Mouse (Mus musculus) MEL (cell line): Measurements from ENCODE around the gene Tunar. TPM values are rescaled to one million over a fixed set of nuclear protein-coding genes. Genes with fewer than 3 reads are reported as not detected.

Source experiments
- DNase-seq: peaks from one replicate; pipeline ENCODE4 v3.0.0; 2011; ENCODE audit warnings: low read depth, low spot score
- H3K27ac ChIP-seq: 2 replicates; pipeline ENCODE4 v1.5.1; 2012; ENCODE audit warnings: low read depth, mild to moderate bottlenecking, control low read depth, low read length, moderate library complexity; ENCODE audit not compliant: control insufficient read depth
- H3K27me3 ChIP-seq, 2 experiments: fragments of 150-350 bp in 1 of 2; sonication (generic) in 1 of 2; 2 replicates each; pipeline ENCODE4 v1.6.1; 2012; ENCODE audit warnings: low read length in 2 of 2, mild to moderate bottlenecking in 2 of 2, improper control_type of control experiment in 1 of 2, moderate library complexity in 1 of 2; ENCODE audit not compliant: insufficient read depth in 2 of 2, control insufficient read depth in 1 of 2
- H3K36me3 ChIP-seq, 2 experiments: 2 replicates each; pipeline ENCODE4 v1.6.1; 2012 to 2014; ENCODE audit warnings: low read length in 2 of 2, improper control_type of control experiment in 1 of 2, inconsistent platforms in 1 of 2, mild to moderate bottlenecking in 1 of 2; ENCODE audit not compliant: insufficient read depth in 2 of 2, control insufficient read depth in 1 of 2
- H3K4me1 ChIP-seq, 2 experiments: fragments of 150-350 bp in 1 of 2; sonication (generic) in 1 of 2; 2 replicates each; pipeline ENCODE4 v1.6.1; 2012; ENCODE audit warnings: low read length in 2 of 2, improper control_type of control experiment in 1 of 2, mild to moderate bottlenecking in 1 of 2; ENCODE audit not compliant: insufficient read depth in 2 of 2, control insufficient read depth in 1 of 2
- H3K4me3 ChIP-seq, 2 experiments: fragments of 150-350 bp in 1 of 2; sonication (generic) in 1 of 2; 2 replicates each; pipeline ENCODE4 v1.5.1; 2012; ENCODE audit warnings: low read depth in 2 of 2, low read length in 2 of 2, mild to moderate bottlenecking in 2 of 2, moderate library complexity in 2 of 2, control low read depth in 1 of 2, improper control_type of control experiment in 1 of 2; ENCODE audit not compliant: control insufficient read depth in 1 of 2, insufficient read depth in 1 of 2
- H3K79me2 ChIP-seq: 2 replicates; pipeline ENCODE4 v1.6.1; 2012; ENCODE audit warnings: mild to moderate bottlenecking, low read length, moderate library complexity; ENCODE audit not compliant: control insufficient read depth, poor library complexity, insufficient read depth
- H3K9ac ChIP-seq: 2 replicates; pipeline ENCODE4 v1.6.1; 2012; ENCODE audit warnings: low read depth, mild to moderate bottlenecking, control low read depth, low read length, moderate library complexity; ENCODE audit not compliant: control insufficient read depth, poor library complexity, severe bottlenecking
- H3K9me3 ChIP-seq: fragments of 150-350 bp; sonication (generic); replicated peaks from 2 replicates; pipeline ENCODE4 v1.6.1; 2012; ENCODE audit warnings: mild to moderate bottlenecking, low read length, improper control_type of control experiment, moderate library complexity; ENCODE audit not compliant: insufficient read depth
- BHLHE40 ChIP-seq: IDR thresholded peaks from 2 replicates; pipeline ENCODE4 v1.6.1; 2012; ENCODE audit warnings: low read depth, mild to moderate bottlenecking, inconsistent platforms, low read length, improper control_type of control experiment, borderline replicate concordance
- CHD2 ChIP-seq: IDR thresholded peaks from 2 replicates; pipeline ENCODE4 v1.6.1; 2011; ENCODE audit warnings: low read length, improper control_type of control experiment
- ELF1 ChIP-seq: IDR thresholded peaks from 2 replicates; pipeline ENCODE4 v1.6.1; 2014; ENCODE audit warnings: low read depth, mild to moderate bottlenecking, inconsistent platforms, low read length, improper control_type of control experiment, moderate library complexity
- EP300 ChIP-seq, 2 experiments: IDR thresholded peaks; 2 replicates each; pipeline ENCODE4 v1.6.1; 2011; ENCODE audit warnings: improper control_type of control experiment in 2 of 2, low read length in 2 of 2, low read depth in 1 of 2, mild to moderate bottlenecking in 1 of 2
- GABPA ChIP-seq: IDR thresholded peaks from 2 replicates; pipeline ENCODE4 v1.6.1; 2012; ENCODE audit warnings: low read depth, mild to moderate bottlenecking, inconsistent platforms, low read length, improper control_type of control experiment, moderate library complexity
- GATA1 ChIP-seq: IDR thresholded peaks from 2 replicates; pipeline ENCODE4 v1.6.1; 2011; ENCODE audit warnings: low read depth, low read length, improper control_type of control experiment
- HCFC1 ChIP-seq: IDR thresholded peaks from 2 replicates; pipeline ENCODE4 v1.6.1; 2012; ENCODE audit warnings: low read depth, mild to moderate bottlenecking, inconsistent platforms, low read length, improper control_type of control experiment, moderate library complexity
- JUND ChIP-seq: IDR thresholded peaks from 2 replicates; pipeline ENCODE4 v1.6.1; 2011; ENCODE audit warnings: low read depth, mild to moderate bottlenecking, improper control_type of control experiment, low read length
- MAFK ChIP-seq: IDR thresholded peaks from 2 replicates; pipeline ENCODE4 v1.6.1; 2011; ENCODE audit warnings: low read depth, mild to moderate bottlenecking, low read length, improper control_type of control experiment, borderline replicate concordance
- MXI1 ChIP-seq: IDR thresholded peaks from 2 replicates; pipeline ENCODE4 v1.6.1; 2011; ENCODE audit warnings: mild to moderate bottlenecking, low read depth, low read length, improper control_type of control experiment
- NRF1 ChIP-seq: IDR thresholded peaks from 2 replicates; pipeline ENCODE4 v1.6.1; 2014; ENCODE audit warnings: low read depth, mild to moderate bottlenecking, inconsistent platforms, low read length, improper control_type of control experiment, moderate library complexity; ENCODE audit not compliant: poor library complexity, insufficient read depth, severe bottlenecking
- POLR2A ChIP-seq, 2 experiments: IDR thresholded peaks; 2 replicates each; pipeline ENCODE4 v1.6.1; 2011 to 2012; ENCODE audit warnings: low read length in 2 of 2, mild to moderate bottlenecking in 2 of 2, control low read depth in 1 of 2, improper control_type of control experiment in 1 of 2, low read depth in 1 of 2, moderate library complexity in 1 of 2; ENCODE audit not compliant: control insufficient read depth in 1 of 2, insufficient read depth in 1 of 2, poor library complexity in 1 of 2
- POLR2AphosphoS2 ChIP-seq: IDR thresholded peaks from 2 replicates; pipeline ENCODE4 v1.6.1; 2011; ENCODE audit warnings: low read length, improper control_type of control experiment
- POLR2AphosphoS5 ChIP-seq: IDR thresholded peaks from 2 replicates; pipeline ENCODE4 v1.6.1; 2012; ENCODE audit warnings: low read depth, borderline replicate concordance, mild to moderate bottlenecking, inconsistent platforms, low read length, moderate library complexity, mixed read lengths
- RAD21 ChIP-seq: IDR thresholded peaks from 2 replicates; pipeline ENCODE4 v1.6.1; 2011; ENCODE audit warnings: mild to moderate bottlenecking, low read depth, low read length, improper control_type of control experiment
- SIN3A ChIP-seq: IDR thresholded peaks from 2 replicates; pipeline ENCODE4 v1.6.1; 2012; ENCODE audit warnings: low read length, improper control_type of control experiment, inconsistent platforms
- SMC3 ChIP-seq: IDR thresholded peaks from 2 replicates; pipeline ENCODE4 v1.6.1; 2011; ENCODE audit warnings: low read depth, low read length, improper control_type of control experiment
- TCF12 ChIP-seq: IDR thresholded peaks from 2 replicates; pipeline ENCODE4 v1.6.1; 2014; ENCODE audit warnings: low read depth, mild to moderate bottlenecking, inconsistent platforms, low read length, improper control_type of control experiment, moderate library complexity
- UBTF ChIP-seq: IDR thresholded peaks from 2 replicates; pipeline ENCODE4 v1.6.1; 2012; ENCODE audit warnings: low read depth, mild to moderate bottlenecking, inconsistent platforms, low read length, improper control_type of control experiment, moderate library complexity, borderline replicate concordance; ENCODE audit not compliant: insufficient read depth
- ZC3H11A ChIP-seq: IDR thresholded peaks from 2 replicates; pipeline ENCODE4 v1.6.1; 2012; ENCODE audit warnings: low read depth, mild to moderate bottlenecking, inconsistent platforms, low read length, improper control_type of control experiment
- ZKSCAN1 ChIP-seq: IDR thresholded peaks from 2 replicates; pipeline ENCODE4 v1.6.1; 2012; ENCODE audit warnings: low read depth, mild to moderate bottlenecking, inconsistent platforms, low read length, improper control_type of control experiment, moderate library complexity
- polyA plus RNA-seq, 2 experiments: library from polyadenylated mRNA; stranded (reverse) in 1 of 2; unstranded in 1 of 2; fragments of >175 nt in 1 of 2; fragments of >200 nt in 1 of 2; gene quantifications; 2 replicates each; pipeline versions ENCODE4 v1.2.1 to v1.2.4; 2012; ENCODE audit warnings: low replicate concordance in 2 of 2, low read depth in 1 of 2; ENCODE audit not compliant: insufficient read length in 2 of 2, insufficient read depth in 1 of 2, missing spikeins in 1 of 2
- total RNA-seq: library from RNA; depleted of rRNA; stranded (reverse); fragments of 300-350 nt; gene quantifications from 2 replicates; pipeline ENCODE4 v1.2.3, GENCODE M21; 2012

The Tunar gene
- total and polyA plus RNA-seq, 3 experiments: not detected

DNA sequence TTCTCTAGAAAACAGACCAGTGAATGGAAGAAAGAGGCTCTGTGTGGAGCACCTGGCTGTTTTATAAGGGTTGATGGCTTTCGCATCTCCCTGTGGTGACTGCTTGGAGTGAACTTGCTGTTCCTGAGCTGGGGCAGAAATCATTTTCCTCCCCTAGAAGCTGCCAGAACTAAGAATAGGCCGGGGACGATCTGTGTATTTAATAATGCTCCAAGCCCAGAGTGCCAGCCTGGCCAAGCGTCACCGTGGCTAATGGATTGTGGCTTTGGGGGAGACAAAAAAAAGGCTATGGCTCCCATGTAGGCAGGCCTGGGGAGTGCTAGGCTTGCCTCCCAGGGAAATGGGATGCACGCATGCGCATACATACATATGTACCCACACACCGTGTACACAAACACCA is 80.2 kb downstream of the Tunar start:
- no peaks in the 10 kb centered on the region for H3K36me3 ChIP-seq
- no peaks in the 10 kb centered on the region for H3K79me2 ChIP-seq
- no peaks in the 10 kb centered on the region for H3K9me3 ChIP-seq
- H3K27me3 ChIP-seq: no peaks in the 10 kb centered on the region
- no peak for TF ChIP-seq ELF1
- no peak for TF ChIP-seq POLR2AphosphoS2
- no peak for TF ChIP-seq HCFC1
- TF ChIP-seq TCF12: no peak
- no peak for TF ChIP-seq POLR2AphosphoS5
- no peak for TF ChIP-seq SMC3
- no peak for TF ChIP-seq BHLHE40
- TF ChIP-seq MAFK: no peak
- TF ChIP-seq ZKSCAN1: no peak
- TF ChIP-seq NRF1: no peak
- TF ChIP-seq SIN3A: no peak
- TF ChIP-seq EP300 (IDR thresholded peaks at IDR 0.05; ENCODE audit: low read depth in 1 of 2, low read length in 2 of 2): no peak
- no peak for TF ChIP-seq POLR2A (IDR thresholded peaks at IDR 0.05; ENCODE audit: control insufficient read depth in 1 of 2, insufficient read depth in 1 of 2, low read depth in 1 of 2, low read length in 2 of 2, poor library complexity in 1 of 2)
- TF ChIP-seq, all 39 proteins: peak for 0
- Histone ChIP-seq H3K4me3 (no peak overlapping the region), H3K9ac (no peak overlapping the region), H3K4me1 (no peaks in the 10 kb centered on the region), H3K27ac (no peak overlapping the region)
- no peak for DNase-seq

DNA sequence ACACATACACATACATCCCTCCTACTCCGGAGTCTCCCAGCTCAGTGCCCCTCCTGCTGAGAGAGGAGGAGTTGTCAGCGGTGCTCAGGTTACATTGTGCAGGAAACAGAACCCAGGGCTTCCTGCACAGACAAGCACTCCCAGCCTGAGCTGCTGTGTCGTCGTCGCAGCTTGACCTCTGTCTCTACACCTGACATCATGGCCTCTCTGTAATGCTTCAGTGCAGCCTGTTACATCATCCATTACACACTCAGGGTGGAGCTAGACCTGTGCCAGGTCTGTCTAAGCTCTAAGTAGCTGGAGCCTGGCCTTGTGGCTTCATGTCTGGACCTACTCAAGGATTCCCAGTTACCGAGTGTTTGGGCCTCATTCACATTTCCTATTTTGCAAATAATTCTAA is 86.8 kb downstream of the Tunar start:
- DNase-seq: no peak
- Histone ChIP-seq H3K36me3 (no peaks in the 10 kb centered on the region), H3K9ac (no peak overlapping the region), H3K79me2 (no peaks in the 10 kb centered on the region), H3K27me3 (no peaks in the 10 kb centered on the region), H3K9me3 (no peaks in the 10 kb centered on the region), H3K27ac (no peak overlapping the region), H3K4me1 (no peaks in the 10 kb centered on the region), H3K4me3 (no peak overlapping the region)
- TF ChIP-seq GABPA (no peak), UBTF (no peak)

DNA sequence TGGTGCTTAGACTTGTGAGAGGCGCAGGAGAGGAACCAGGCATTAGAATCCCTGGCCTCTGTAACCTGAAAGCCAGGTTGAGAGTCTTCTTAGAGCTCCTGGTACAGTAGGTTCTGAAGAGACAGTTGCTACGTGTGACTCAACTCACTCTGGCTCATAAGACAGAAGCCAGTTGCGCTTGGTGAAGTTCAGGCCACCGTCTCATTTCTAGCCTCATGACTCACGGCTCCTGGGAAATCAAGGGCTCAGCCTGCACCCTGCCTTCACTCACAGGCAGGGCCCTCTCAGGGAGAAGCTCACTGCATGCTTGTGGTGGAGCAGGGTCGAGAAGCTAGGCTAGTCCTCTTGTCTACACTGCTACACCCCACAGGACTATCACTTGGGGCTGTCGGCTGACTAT is 92.9 kb downstream of the Tunar start:
- Histone ChIP-seq H3K79me2 (no peaks in the 10 kb centered on the region), H3K27ac (no peak overlapping the region), H3K4me3 (no peak overlapping the region), H3K4me1 (no peaks in the 10 kb centered on the region), H3K9me3 (no peaks in the 10 kb centered on the region), H3K27me3 (no peaks in the 10 kb centered on the region), H3K9ac (no peak overlapping the region), H3K36me3 (no peaks in the 10 kb centered on the region)
- no peak for DNase-seq
- TF ChIP-seq RAD21 (no peak), GATA1 (no peak), TCF12 (no peak), ZC3H11A (no peak), CHD2 (no peak), JUND (no peak), MAFK (no peak), MXI1 (no peak)
